Mouse (Mus musculus): ENCODE results near the gene Znhit2.

Znhit2 gene

GRCm38 (mm10) chr19:6071261-6071660, 10.3 kb downstream of the Znhit2 start:
- no peak for DNase-seq (ENCODE audit: low spot score)

GRCm38 (mm10) chr19:6073889-6074288, 12.9 kb downstream of the Znhit2 start:
- no peak for DNase-seq (ENCODE audit: low spot score)

GRCm38 (mm10) chr19:6076564-6077393, 15.8 kb downstream of the Znhit2 start, which contains the start of gene Vps51:
Gene Vps51 (minus strand): TSS chr19:6077231.
- peak; percentile 90 for DNase-seq (ENCODE audit: low spot score)

GRCm38 (mm10) chr19:6079983-6080480, 19.0 kb downstream of the Znhit2 start, which contains the start of gene Tmem262:
Gene Tmem262 (plus strand): TSS chr19:6080033.
- DNase-seq (ENCODE audit: low spot score), result no peak

GRCm38 (mm10) chr19:6082156-6082555, 21.2 kb downstream of the Znhit2 start, which contains the start of gene Gm28374:
Gene Gm28374 (minus strand): TSS chr19:6082256.
- DNase-seq (ENCODE audit: low spot score), result no peak

GRCm38 (mm10) chr19:6084478-6085248, 23.7 kb downstream of the Znhit2 start, which contains the start of the genes Zfpl1 and Cdca5:
Gene Zfpl1 (minus strand): TSS chr19:6084956.
Gene Cdca5 (plus strand): TSS chr19:6084983.
- DNase-seq (ENCODE audit: low spot score), result peak; percentile 97

GRCm38 (mm10) chr19:6085417-6085879, 24.5 kb downstream of the Znhit2 start:
- peak; percentile 75 for DNase-seq (ENCODE audit: low spot score)

- DNase-seq (ENCODE audit: low spot score), result no peak
These were observed 27.8 kb downstream of the Znhit2 start for GRCm38 (mm10) chr19:6088841-6089240.

GRCm38 (mm10) chr19:6094119-6094518, 33.1 kb downstream of the Znhit2 start, which contains the start of gene AC131692.1:
Gene AC131692.1 (plus strand): TSS chr19:6094419.
- DNase-seq (ENCODE audit: low spot score), result no peak

- DNase-seq (ENCODE audit: low spot score), result no peak
These were observed 36.9 kb downstream of the Znhit2 start for GRCm38 (mm10) chr19:6097847-6098246.

GRCm38 (mm10) chr19:6101186-6101585, 40.2 kb downstream of the Znhit2 start:
- no peak for DNase-seq (ENCODE audit: low spot score)

GRCm38 (mm10) chr19:6102169-6102853, 41.3 kb downstream of the Znhit2 start:
- no peak for DNase-seq (ENCODE audit: low spot score)

- DNase-seq (ENCODE audit: low spot score), result no peak
These were observed 43.5 kb downstream of the Znhit2 start for GRCm38 (mm10) chr19:6104476-6104875.

GRCm38 (mm10) chr19:6105586-6105985, 44.6 kb downstream of the Znhit2 start, which contains the start of gene Naaladl1:
Gene Naaladl1 (plus strand): TSS chr19:6105782.
- DNase-seq (ENCODE audit: low spot score), result no peak
